Mouse (Mus musculus) hindbrain, embryonic 10.5 days (tissue): ENCODE measurements around the gene Fam163b. TPM values are rescaled to one million over a fixed set of nuclear protein-coding genes. Genes with fewer than 3 reads are reported as not detected.

Source experiments
- DNase-seq: peaks from one replicate; pipeline ENCODE4 v3.0.0-alpha.2; 2017; ENCODE audit warnings: low spot score
- H3K27ac ChIP-seq: fragments of 300-500 bp; sonication (generic); 2 replicates; pipeline ENCODE4 v1.5.1; 2016; ENCODE audit warnings: mild to moderate bottlenecking, moderate library complexity
- H3K27me3 ChIP-seq: fragments of 300-500 bp; sonication (generic); 2 replicates; pipeline ENCODE4 v1.6.1; 2016; ENCODE audit warnings: mild to moderate bottlenecking; ENCODE audit not compliant: poor library complexity, insufficient read depth, severe bottlenecking
- H3K36me3 ChIP-seq: fragments of 300-500 bp; sonication (generic); 2 replicates; pipeline ENCODE4 v1.6.1; 2016; ENCODE audit warnings: mild to moderate bottlenecking, moderate library complexity
- H3K4me1 ChIP-seq: fragments of 300-500 bp; sonication (generic); replicated peaks from 2 replicates; pipeline ENCODE4 v1.6.1; 2016; ENCODE audit warnings: mild to moderate bottlenecking
- H3K4me3 ChIP-seq: fragments of 300-500 bp; sonication (generic); 2 replicates; pipeline ENCODE4 v1.5.1; 2016; ENCODE audit warnings: mild to moderate bottlenecking, moderate library complexity
- H3K9me3 ChIP-seq: fragments of 300-500 bp; sonication (generic); 2 replicates; pipeline ENCODE4 v1.6.1; 2016; ENCODE audit warnings: mild to moderate bottlenecking, moderate library complexity
- WGBS: fragments of 180-500 bp; shearing (Covaris S2); methylation state at CpG from one replicate; pipeline ENCODE4 v1.1.7; 2016; 5-methylcytosine and 5-hydroxymethylcytosine counted together
- polyA plus RNA-seq: library from polyadenylated mRNA; unstranded; fragments of >200 nt; fragmentation: Nextera tagmentation; extraction: Ambion mirVana; gene quantifications from 2 replicates; pipeline ENCODE4 v1.2.1, GENCODE M21; 2016

The Fam163b gene
- polyA plus RNA-seq, 1 experiment from 2014 or later: 0.26 TPM

DNA sequence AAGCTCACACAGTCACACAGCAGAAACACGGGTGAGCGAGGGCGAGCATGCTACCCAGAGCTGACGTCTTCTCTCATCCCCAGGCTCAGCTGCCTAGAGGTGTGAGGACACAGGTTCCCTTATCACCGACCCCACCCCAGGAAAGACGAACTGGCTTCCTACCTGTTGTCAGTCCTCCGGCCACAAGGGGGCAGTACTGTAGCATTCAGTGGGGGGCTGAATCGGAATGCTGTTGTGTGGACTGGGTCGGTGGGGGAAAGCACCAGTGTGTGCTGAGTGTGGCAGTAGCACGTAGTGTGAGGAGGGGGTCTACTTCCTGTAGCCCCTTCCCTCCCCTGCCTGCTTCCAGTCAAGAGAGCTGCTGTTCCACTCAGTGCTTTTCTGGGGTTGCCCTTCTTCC, 16.3 kb downstream of the Fam163b start:
- Histone ChIP-seq H3K27ac (no peak overlapping the region; the same call in 1 of the 2 replicates), H3K27me3 (peaks cover 16% of the 10 kb centered on the region), H3K4me1 (peaks cover 30% of the 10 kb centered on the region), H3K9me3 (peaks cover 3% of the 10 kb centered on the region; the same call in 1 of the 2 replicates), H3K36me3 (no peaks in the 10 kb centered on the region), H3K4me3 (no peak overlapping the region)
- peak; percentile 38 for DNase-seq
- 37% methylated on average over 10 of the region's 10 CpGs for WGBS

DNA sequence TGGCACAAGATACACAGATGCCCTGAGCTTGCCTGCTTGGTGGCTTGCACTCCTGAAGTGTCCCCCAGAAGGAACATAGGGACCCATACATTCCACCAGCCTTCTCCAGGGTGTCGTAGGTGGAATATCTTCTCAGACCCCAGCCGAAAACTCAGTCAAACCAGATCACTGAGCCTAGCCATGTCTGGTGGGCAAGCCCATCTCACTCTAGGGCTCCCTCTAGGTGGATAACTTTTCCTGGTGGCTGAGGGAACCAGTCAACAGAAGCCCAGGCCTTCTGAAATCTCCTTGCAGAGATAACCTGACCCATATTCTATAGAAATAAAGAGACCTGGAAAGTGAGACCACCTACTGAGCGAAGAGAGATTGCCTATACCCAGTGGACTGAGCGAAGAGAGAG, 19.2 kb downstream of the Fam163b start:
- Histone ChIP-seq H3K9me3 (peaks cover 3% of the 10 kb centered on the region; the same call in 1 of the 2 replicates), H3K4me1 (peaks cover 37% of the 10 kb centered on the region), H3K27me3 (peaks cover 24% of the 10 kb centered on the region), H3K36me3 (no peaks in the 10 kb centered on the region), H3K27ac (peak overlapping the region; percentile 66), H3K4me3 (no peak overlapping the region)
- WGBS: 84% methylated on average over 4 of the region's 4 CpGs
- no peak for DNase-seq

DNA sequence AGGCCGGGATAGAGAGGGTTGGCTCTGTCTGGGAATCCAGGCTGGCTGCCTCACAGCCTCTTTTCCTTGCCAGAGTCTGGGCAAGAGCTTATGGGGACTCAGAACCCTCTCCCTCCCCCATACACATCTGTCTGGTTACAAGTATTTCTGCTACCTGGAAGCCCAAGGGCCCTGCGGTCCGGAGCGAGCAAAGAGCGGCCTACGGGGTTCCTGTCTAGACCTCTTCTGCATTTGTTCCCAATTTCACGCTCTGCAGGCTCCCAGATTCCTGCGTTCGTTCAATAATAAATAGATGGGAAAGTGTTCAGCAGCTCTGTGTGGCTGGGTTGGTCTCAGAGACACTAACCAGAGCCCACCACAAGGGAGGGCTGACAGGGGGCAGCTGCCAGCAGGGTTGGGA, 19.7 kb downstream of the Fam163b start:
- Histone ChIP-seq H3K4me1 (peaks cover 37% of the 10 kb centered on the region), H3K4me3 (no peak overlapping the region), H3K36me3 (no peaks in the 10 kb centered on the region), H3K9me3 (peaks cover 3% of the 10 kb centered on the region; the same call in 1 of the 2 replicates), H3K27ac (peak overlapping the region; percentile 66), H3K27me3 (peaks cover 26% of the 10 kb centered on the region)
- WGBS: 21% methylated on average over 9 of the region's 9 CpGs
- peak; percentile 38 for DNase-seq

DNA sequence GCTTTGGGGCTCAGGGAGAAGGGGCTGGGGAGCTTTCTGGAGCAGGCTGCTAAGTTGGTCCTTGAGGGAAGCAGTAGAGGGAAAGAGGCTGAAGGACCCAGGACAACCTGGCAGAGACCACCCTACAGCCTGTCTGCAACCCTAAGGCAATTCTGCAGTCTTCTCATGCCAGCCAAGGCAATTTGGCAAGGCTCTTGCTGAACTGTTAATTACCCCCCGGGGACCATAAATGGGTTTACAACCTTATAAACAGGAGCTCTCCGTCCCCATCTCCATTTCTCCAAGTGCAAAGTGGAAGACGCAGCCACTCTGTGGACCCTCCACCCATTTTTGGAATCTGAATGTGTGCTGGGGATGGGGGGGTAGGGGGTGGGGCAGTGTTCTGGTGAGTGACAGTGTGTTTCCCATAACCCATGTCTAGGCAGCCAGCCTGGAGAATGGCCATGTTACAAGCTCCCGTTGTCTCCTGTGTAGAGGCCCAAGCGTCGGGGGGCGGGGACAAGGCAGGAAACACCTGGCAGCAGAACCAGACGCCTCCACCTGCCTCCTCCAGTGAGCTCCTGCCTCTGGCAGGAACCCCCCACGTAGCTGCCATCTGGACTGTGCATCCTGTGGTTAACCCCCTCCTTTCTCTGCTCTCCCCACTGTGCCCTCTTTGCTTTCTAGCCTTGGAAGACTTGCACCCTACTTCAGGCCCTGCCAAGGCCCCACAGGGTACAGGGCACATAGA, 20.5 kb downstream of the Fam163b start:
- Histone ChIP-seq H3K36me3 (no peaks in the 10 kb centered on the region), H3K27me3 (peaks cover 20% of the 10 kb centered on the region), H3K4me3 (no peak overlapping the region), H3K9me3 (peaks cover 3% of the 10 kb centered on the region; the same call in 1 of the 2 replicates), H3K4me1 (peaks cover 37% of the 10 kb centered on the region), H3K27ac (peak overlapping the region; percentile 66)
- peak; percentile 34 for DNase-seq
- 46% methylated on average over 9 of the region's 9 CpGs for WGBS

DNA sequence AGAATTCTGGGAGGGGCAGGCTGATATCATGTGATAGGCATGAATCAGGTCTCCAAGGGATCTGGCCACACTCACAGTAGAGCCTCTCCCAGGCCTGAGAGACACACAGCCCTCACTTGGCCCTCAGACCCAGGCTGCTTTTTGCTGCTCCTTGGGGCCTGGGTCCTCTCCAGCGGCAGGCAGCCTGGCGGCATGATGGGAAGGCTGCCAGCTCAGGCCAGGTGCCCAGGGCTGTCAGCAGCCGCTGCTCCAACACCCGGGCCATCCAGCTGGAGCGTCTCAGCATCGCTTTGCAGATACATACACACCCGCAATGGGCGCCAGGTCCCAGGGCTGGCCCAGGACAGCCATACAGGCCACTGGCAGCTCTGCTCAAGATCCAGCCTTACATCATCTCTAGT, 22.1 kb downstream of the Fam163b start:
- Histone ChIP-seq H3K4me3 (no peak overlapping the region), H3K9me3 (peaks cover 3% of the 10 kb centered on the region; the same call in 1 of the 2 replicates), H3K27ac (no peak overlapping the region; the same call in 1 of the 2 replicates), H3K4me1 (peaks cover 33% of the 10 kb centered on the region), H3K36me3 (no peaks in the 10 kb centered on the region), H3K27me3 (peaks cover 19% of the 10 kb centered on the region)
- DNase-seq: no peak
- 91% methylated on average over 8 of the region's 8 CpGs for WGBS

DNA sequence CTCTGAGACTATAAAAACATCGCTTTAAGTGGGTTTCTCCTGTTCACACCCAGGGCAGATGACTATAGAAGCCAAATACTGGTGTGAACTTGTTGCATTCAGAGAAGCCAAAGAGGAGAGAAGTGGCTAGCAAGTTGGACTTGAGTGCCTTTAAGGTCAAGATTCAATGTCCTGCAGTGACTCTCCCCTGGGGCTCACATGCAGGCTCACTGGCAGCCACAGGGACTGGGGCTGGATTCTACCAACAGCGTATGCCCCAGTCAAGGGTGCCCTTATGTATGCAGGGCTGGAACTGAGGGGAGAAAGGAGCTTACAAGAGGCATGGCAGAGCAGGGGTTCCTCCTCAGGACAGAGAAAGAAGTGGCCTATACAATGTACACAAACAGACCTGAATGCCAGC, 22.5 kb downstream of the Fam163b start:
- Histone ChIP-seq H3K4me1 (peaks cover 33% of the 10 kb centered on the region), H3K27me3 (peaks cover 19% of the 10 kb centered on the region), H3K27ac (no peak overlapping the region; the same call in 1 of the 2 replicates), H3K4me3 (no peak overlapping the region), H3K36me3 (no peaks in the 10 kb centered on the region), H3K9me3 (peaks cover under 1% of the 10 kb centered on the region; the same call in 1 of the 2 replicates)
- 80% methylated on average over 2 of the region's 2 CpGs for WGBS
- no peak for DNase-seq

DNA sequence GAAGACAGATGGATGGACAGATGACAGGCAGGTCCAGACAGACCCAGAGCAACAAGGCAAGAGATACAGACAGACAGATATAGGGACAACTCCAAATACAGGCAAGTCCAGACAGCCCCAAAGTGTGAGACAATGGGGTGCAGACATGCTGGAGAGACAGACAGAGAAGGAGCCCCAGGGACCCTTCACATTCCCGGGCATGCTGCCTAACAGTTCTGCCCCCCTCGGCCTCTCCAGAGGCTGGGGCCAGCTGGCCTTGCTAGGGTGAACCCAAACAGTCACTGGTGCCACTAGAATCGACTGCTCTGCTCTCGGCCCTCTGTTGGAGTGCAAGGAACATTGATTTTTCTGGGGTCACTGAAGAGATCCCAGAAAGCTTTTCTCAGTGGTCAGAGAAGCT, 23.8 kb downstream of the Fam163b start:
- Histone ChIP-seq H3K27me3 (peaks cover 13% of the 10 kb centered on the region), H3K36me3 (no peaks in the 10 kb centered on the region), H3K27ac (no peak overlapping the region), H3K4me3 (no peak overlapping the region), H3K4me1 (peaks cover 31% of the 10 kb centered on the region), H3K9me3 (no peaks in the 10 kb centered on the region)
- DNase-seq: no peak
- 65% methylated on average over 4 of the region's 4 CpGs for WGBS

DNA sequence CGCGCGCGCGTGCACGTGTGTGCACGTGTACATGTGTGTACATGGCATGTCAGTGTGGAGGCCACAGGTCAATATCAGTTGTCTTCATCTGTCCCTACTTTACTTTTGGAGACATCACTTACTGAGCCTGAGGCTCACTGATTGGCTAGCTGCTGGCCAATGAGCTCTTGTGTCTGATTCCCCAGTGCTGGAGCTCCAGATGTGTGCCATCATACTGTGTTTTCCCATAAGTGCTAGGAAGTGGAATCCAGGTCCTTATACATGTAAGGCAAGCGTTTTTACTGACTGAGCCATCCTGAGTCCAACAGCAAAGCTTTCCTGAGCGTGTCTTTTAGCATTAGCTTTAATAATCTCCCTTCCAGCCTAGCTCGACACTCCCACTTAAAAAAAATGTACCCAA, 28.1 kb downstream of the Fam163b start:
- WGBS: 88% methylated on average over 10 of the region's 10 CpGs
- H3K27me3 ChIP-seq: peaks cover 23% of the 10 kb centered on the region; the same call in 1 of the 2 replicates
- no peaks in the 10 kb centered on the region for H3K9me3 ChIP-seq
- no peaks in the 10 kb centered on the region for H3K36me3 ChIP-seq
- H3K4me3 ChIP-seq: no peak overlapping the region
- no peak overlapping the region for H3K27ac ChIP-seq
- no peak for DNase-seq
- H3K4me1 ChIP-seq: peaks cover 22% of the 10 kb centered on the region

DNA sequence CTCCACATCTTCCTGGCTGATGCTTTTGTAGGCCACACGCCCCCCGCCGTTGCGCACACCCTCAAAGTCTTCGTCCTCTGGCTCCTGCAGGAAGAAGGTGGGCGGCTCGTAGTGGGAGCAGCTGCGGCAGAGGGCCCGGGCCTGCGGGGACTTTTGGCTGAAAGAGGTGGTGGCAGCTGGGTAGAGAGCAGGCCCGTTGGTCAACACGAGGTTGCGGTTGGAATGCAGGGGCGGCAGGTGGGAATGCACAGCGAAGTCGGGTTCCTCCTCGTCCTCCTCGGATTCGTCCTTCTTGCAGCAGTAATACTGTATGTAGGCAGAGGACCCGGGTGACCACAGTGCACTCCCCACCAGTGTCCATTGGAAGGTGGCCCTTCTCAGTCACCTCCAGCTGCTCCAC, 29.7 kb downstream of the Fam163b start:
- Histone ChIP-seq H3K27ac (no peak overlapping the region; the same call in 1 of the 2 replicates), H3K27me3 (peaks cover 25% of the 10 kb centered on the region; the same call in 1 of the 2 replicates), H3K36me3 (no peaks in the 10 kb centered on the region), H3K4me3 (no peak overlapping the region), H3K4me1 (peaks cover 28% of the 10 kb centered on the region), H3K9me3 (no peaks in the 10 kb centered on the region)
- DNase-seq: no peak
- WGBS: 73% methylated on average over 20 of the region's 20 CpGs

DNA sequence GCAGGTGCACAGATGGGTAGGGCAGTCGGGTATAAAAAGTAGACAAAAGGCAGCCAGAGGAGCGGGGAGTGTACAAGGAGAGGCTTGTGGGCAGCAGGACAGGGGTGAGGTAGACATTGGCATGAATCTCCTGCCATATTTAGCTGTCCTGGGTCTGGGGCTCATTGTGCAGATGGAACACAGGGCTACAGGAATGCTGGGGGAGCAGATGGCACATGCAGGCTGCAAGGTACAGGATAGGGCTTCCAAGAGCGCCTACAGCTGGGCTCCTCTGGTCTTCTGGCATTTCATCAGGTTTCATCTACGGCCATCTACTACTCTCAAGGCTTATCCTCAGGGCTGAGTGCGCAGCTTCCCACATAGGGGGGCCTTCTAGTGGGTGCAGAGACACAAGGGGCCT, 33.2 kb downstream of the Fam163b start:
- H3K4me3 ChIP-seq: no peak overlapping the region
- no peak for DNase-seq
- no peaks in the 10 kb centered on the region for H3K9me3 ChIP-seq
- H3K4me1 ChIP-seq: peaks cover 53% of the 10 kb centered on the region
- peaks cover 37% of the 10 kb centered on the region; the same call in 1 of the 2 replicates for H3K27me3 ChIP-seq
- H3K27ac ChIP-seq: no peak overlapping the region
- H3K36me3 ChIP-seq: no peaks in the 10 kb centered on the region
- WGBS: 87% methylated on average over 5 of the region's 5 CpGs

DNA sequence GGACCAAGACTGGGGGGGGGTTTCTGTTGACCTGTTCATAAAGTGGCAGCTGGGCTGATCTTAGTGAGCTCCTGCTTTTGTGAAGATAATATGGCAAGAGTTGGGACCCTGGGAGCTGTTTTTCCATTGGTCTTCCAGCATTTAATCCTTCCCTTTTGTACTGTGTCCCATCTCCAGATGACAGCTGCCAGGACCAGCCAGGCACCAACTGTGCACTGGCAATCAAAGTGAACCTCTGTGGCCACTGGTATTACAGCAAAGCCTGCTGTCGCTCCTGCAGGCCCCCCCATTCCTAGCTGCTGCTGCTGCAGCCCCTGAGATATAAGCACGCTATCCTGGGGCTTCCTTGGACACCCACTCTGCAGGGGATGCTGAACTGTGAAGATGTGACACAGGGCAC, 34.1 kb downstream of the Fam163b start:
- Histone ChIP-seq H3K36me3 (no peaks in the 10 kb centered on the region), H3K27ac (peak overlapping the region; percentile 12; the same call in 1 of the 2 replicates)

DNA sequence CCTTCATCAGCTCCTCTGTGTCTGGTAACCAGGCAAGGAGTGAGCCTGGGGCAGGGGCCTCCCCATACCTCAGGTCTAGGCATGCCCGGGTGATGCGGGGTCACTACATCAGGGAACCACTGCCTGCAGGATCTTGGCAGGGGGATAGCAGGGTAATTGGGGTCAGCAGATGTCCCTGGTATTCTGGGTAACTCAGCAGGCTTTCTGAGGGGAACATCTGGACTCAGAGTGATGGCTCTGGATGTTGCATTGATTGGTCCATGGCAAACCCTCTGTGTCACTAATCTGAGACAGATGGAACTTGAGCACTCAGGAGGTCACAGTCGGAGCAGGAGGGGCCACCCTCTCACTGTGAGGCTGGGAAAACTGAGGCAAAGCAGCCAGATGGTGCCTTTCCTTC, 35.5 kb downstream of the Fam163b start:
- no peaks in the 10 kb centered on the region for H3K36me3 ChIP-seq
- H3K27me3 ChIP-seq: peaks cover 37% of the 10 kb centered on the region; the same call in 1 of the 2 replicates
- no peak overlapping the region for H3K4me3 ChIP-seq
- peak; percentile 50 for DNase-seq
- peaks cover 54% of the 10 kb centered on the region for H3K4me1 ChIP-seq
- no peak overlapping the region; the same call in 1 of the 2 replicates for H3K27ac ChIP-seq
- no peaks in the 10 kb centered on the region for H3K9me3 ChIP-seq
- 51% methylated on average over 3 of the region's 3 CpGs for whole genome bisulfite sequencing

More for the DNA sequence above, 34.1 kb downstream of the Fam163b start:
- no peak for DNase-seq
- Histone ChIP-seq H3K27me3 (peaks cover 37% of the 10 kb centered on the region; the same call in 1 of the 2 replicates), H3K9me3 (no peaks in the 10 kb centered on the region), H3K4me3 (no peak overlapping the region), H3K4me1 (peaks cover 61% of the 10 kb centered on the region)
- WGBS: 69% methylated on average over 2 of the region's 2 CpGs

DNA sequence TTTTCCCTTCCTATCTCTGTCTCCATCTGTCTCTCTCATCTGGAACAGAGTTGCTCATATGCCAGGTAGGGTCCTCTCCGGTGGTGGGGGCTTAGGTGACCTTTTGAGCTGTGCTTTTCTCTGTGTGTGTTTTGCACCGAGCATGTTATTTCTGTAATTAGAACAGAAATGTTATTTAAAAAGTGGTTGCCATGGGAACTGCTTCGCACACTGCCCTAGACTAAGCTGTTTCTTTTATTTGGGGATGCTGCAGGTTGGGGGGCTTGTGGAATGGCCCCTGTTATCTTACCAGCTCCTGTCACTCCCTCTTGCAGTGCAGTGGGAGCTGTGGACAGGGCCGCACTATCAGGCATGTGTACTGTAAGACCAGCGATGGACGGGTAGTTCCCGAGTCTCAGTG, 38.7 kb downstream of the Fam163b start:
- peak overlapping the region; percentile 40; the same call in 1 of the 2 replicates for H3K27ac ChIP-seq
- no peaks in the 10 kb centered on the region for H3K9me3 ChIP-seq
- peaks cover 26% of the 10 kb centered on the region; the same call in 1 of the 2 replicates for H3K27me3 ChIP-seq
- no peak for DNase-seq
- no peak overlapping the region for H3K4me3 ChIP-seq
- H3K36me3 ChIP-seq: no peaks in the 10 kb centered on the region
- WGBS: 74% methylated on average over 7 of the region's 7 CpGs
- peaks cover 41% of the 10 kb centered on the region for H3K4me1 ChIP-seq
